Mouse (Mus musculus) heart, embryonic 10.5 days (tissue): ENCODE measurements at regions not wholly inside any gene's neighbourhood (a gene's known extent, or its start where the extent isn't known, plus 50 kb on each side); places are given as distances from the start of the nearest gene placed in this dataset.
A peak's percentile ranks its signal among the peaks of the same experiment; 100 is the strongest.

Experiments
- DNase-seq: peaks from one replicate; pipeline ENCODE4 v3.0.0-alpha.2; 2017; ENCODE audit warnings: low spot score
- H3K27ac ChIP-seq: fragments of 300-500 bp; sonication (generic); 2 replicates; pipeline ENCODE4 v1.5.1; 2016; ENCODE audit warnings: mild to moderate bottlenecking
- H3K27me3 ChIP-seq: fragments of 300-500 bp; sonication (generic); 2 replicates; pipeline ENCODE4 v1.6.1; 2016; ENCODE audit warnings: mild to moderate bottlenecking; ENCODE audit not compliant: poor library complexity, insufficient read depth, severe bottlenecking
- H3K36me3 ChIP-seq: fragments of 300-500 bp; sonication (generic); 2 replicates; pipeline ENCODE4 v1.6.1; 2016; ENCODE audit warnings: mild to moderate bottlenecking, moderate library complexity
- H3K4me1 ChIP-seq: fragments of 300-500 bp; sonication (generic); 2 replicates; pipeline ENCODE4 v1.6.1; 2016; ENCODE audit warnings: mild to moderate bottlenecking
- H3K4me3 ChIP-seq: fragments of 300-500 bp; sonication (generic); 2 replicates; pipeline ENCODE4 v1.5.1; 2016; ENCODE audit warnings: mild to moderate bottlenecking, moderate library complexity
- H3K9me3 ChIP-seq: fragments of 300-500 bp; sonication (generic); 2 replicates; pipeline ENCODE4 v1.6.1; 2016; ENCODE audit warnings: mild to moderate bottlenecking, moderate library complexity
- WGBS: fragments of 180-500 bp; shearing (Covaris S2); methylation state at CpG from one replicate; pipeline ENCODE4 v1.1.7; 2016; 5-methylcytosine and 5-hydroxymethylcytosine counted together

GRCm38 (mm10) chr1:35823496-35823895 is 244.7 kb upstream of the Hs6st1 start:
- peak; percentile 41 for DNase-seq
- Histone ChIP-seq H3K4me3 (no peak overlapping the region), H3K4me1 (peaks cover 27% of the 10 kb centered on the region), H3K27ac (no peak overlapping the region), H3K36me3 (no peaks in the 10 kb centered on the region), H3K27me3 (no peaks in the 10 kb centered on the region), H3K9me3 (no peaks in the 10 kb centered on the region)
- WGBS, result 54% methylated on average over 4 of the region's 4 CpGs

DNA sequence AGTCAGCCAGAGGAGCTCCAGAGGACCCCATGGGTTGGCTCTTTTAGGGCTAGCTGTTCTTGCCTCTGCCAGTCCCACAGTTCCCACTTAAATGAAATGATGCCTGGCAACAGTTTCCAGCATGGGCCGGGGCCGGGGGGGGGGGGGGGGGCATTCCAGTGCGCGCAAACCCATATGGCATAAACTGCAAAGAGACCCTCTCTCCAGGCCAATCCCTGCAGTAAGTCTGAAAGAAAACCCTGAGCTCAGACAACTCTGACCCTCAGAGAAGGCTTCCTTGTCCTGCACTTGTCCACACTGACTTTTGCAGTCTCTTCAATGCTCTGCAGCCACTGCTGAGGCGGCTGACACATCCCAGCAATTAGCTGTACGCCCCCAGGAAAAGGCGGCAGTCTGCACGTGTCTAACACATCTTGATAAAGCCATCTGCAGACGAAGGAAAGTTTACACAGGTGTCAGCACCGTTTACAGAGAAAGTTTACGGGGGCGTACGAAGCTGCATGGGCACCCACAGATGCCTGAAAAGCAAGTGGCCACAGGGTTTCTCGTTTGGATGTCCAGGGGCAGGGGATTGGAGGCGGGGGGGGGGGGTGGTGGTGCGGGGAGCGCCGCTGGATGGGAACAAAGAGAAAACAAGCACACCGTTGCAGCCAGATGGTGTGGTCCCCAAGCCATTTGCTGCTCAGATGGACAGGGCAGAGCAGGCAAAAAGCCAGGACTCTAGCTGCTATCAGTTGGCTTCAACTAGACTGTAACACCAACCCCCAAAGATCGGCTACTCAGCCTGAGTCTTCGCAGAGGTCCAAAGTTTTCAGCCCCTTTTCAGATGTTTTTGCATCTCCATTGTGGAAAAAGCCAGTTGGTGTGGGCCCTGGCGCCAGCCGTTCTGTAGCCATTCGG is 244.0 kb upstream of the Hs6st1 start:
- no peaks in the 10 kb centered on the region for H3K36me3 ChIP-seq
- no peaks in the 10 kb centered on the region for H3K9me3 ChIP-seq
- WGBS, result 42% methylated on average over 24 of the region's 24 CpGs
- H3K4me3 ChIP-seq, result no peak overlapping the region
- peaks cover 27% of the 10 kb centered on the region for H3K4me1 ChIP-seq
- H3K27ac ChIP-seq, result no peak overlapping the region
- DNase-seq, result peak; percentile 74
- H3K27me3 ChIP-seq, result no peaks in the 10 kb centered on the region

- Histone ChIP-seq H3K27ac (no peak overlapping the region), H3K4me3 (no peak overlapping the region), H3K36me3 (no peaks in the 10 kb centered on the region), H3K4me1 (peaks cover 27% of the 10 kb centered on the region), H3K9me3 (no peaks in the 10 kb centered on the region), H3K27me3 (no peaks in the 10 kb centered on the region)
- WGBS, result 65% methylated on average over 10 of the region's 10 CpGs
- peak; percentile 71 for DNase-seq
Measured at GRCm38 (mm10) chr1:35825531-35825966, 242.7 kb upstream of the Hs6st1 start.

DNA sequence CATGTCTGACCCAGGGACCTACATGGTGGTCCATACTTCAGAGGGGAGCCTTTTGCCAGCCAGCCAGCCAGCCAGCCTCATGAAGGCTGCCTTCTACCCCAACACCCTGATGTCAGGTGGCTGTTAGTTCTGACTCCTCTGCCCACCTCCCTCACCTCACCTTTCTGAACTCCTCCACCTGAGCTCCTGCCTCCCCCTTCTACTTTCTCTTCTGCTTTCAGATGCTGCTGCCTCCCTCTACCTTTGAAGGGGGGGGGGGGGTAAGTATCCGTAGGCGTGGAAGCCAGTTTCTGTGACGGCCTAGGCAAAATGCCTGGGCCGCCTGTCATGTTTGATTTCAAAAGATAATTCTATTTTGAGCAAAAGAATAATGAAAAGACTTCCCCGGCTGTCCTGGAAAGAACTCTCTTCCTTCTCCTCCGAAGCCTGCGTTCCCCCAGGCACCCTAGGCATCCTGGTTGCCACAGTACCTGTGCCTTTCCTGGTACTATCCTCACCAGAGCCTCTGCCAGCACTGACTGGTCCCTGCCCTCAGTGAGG is 241.6 kb upstream of the Hs6st1 start:
- no peaks in the 10 kb centered on the region for H3K36me3 ChIP-seq
- WGBS, result 87% methylated on average over 7 of the region's 7 CpGs
- peaks cover 27% of the 10 kb centered on the region for H3K4me1 ChIP-seq
- no peak overlapping the region for H3K4me3 ChIP-seq
- no peaks in the 10 kb centered on the region for H3K27me3 ChIP-seq
- H3K27ac ChIP-seq, result no peak overlapping the region
- no peaks in the 10 kb centered on the region for H3K9me3 ChIP-seq
- DNase-seq, result no peak

GRCm38 (mm10) chr1:35827471-35827870 is 240.7 kb upstream of the Hs6st1 start:
- peak; percentile 67 for DNase-seq
- Histone ChIP-seq H3K27me3 (no peaks in the 10 kb centered on the region), H3K4me3 (no peak overlapping the region), H3K4me1 (peaks cover 23% of the 10 kb centered on the region), H3K9me3 (no peaks in the 10 kb centered on the region), H3K27ac (no peak overlapping the region), H3K36me3 (no peaks in the 10 kb centered on the region)
- WGBS, result 75% methylated on average over 3 of the region's 3 CpGs

DNA sequence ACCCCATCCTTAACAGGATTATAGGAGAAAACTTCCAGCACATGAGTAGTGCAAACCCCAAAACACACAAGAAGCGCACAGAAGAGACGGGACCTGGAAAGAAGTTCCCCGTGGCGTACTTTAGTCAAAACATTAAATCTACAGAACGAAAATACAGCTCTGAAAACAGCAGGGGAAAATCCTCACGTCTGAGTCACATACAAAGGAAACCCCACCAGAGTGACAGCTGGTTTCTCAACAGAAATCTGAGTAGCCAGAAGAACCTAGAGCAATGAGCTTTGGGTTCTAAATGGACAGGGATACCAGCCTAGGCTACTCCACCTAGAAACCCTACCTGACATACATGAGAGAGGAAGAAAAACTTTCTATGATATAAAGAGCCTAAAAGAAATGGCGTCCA is 234.0 kb upstream of the Hs6st1 start:
- 84% methylated on average over 7 of the region's 7 CpGs for WGBS
- Histone ChIP-seq H3K4me1 (no peaks in the 10 kb centered on the region), H3K4me3 (no peak overlapping the region), H3K27ac (no peak overlapping the region), H3K9me3 (no peaks in the 10 kb centered on the region), H3K27me3 (no peaks in the 10 kb centered on the region), H3K36me3 (no peaks in the 10 kb centered on the region)
- no peak for DNase-seq

GRCm38 (mm10) chr1:35836552-35836951 is 231.6 kb upstream of the Hs6st1 start:
- Histone ChIP-seq H3K4me3 (no peak overlapping the region), H3K27me3 (no peaks in the 10 kb centered on the region), H3K27ac (no peak overlapping the region), H3K9me3 (no peaks in the 10 kb centered on the region), H3K36me3 (no peaks in the 10 kb centered on the region), H3K4me1 (no peaks in the 10 kb centered on the region)
- 82% methylated on average over 5 of the region's 5 CpGs for WGBS
- DNase-seq, result no peak

GRCm38 (mm10) chr1:35838625-35839024 is 229.6 kb upstream of the Hs6st1 start:
- Histone ChIP-seq H3K4me1 (no peaks in the 10 kb centered on the region), H3K27ac (no peak overlapping the region), H3K36me3 (no peaks in the 10 kb centered on the region), H3K4me3 (no peak overlapping the region), H3K9me3 (no peaks in the 10 kb centered on the region), H3K27me3 (no peaks in the 10 kb centered on the region)
- 93% methylated on average over 3 of the region's 3 CpGs for WGBS
- peak; percentile 51 for DNase-seq

GRCm38 (mm10) chr1:35839446-35839845 is 228.8 kb upstream of the Hs6st1 start:
- H3K36me3 ChIP-seq, result no peaks in the 10 kb centered on the region
- H3K4me3 ChIP-seq, result no peak overlapping the region
- H3K27ac ChIP-seq, result no peak overlapping the region
- H3K27me3 ChIP-seq, result no peaks in the 10 kb centered on the region
- no peaks in the 10 kb centered on the region for H3K9me3 ChIP-seq
- 69% methylated on average over 6 of the region's 6 CpGs for WGBS
- H3K4me1 ChIP-seq, result no peaks in the 10 kb centered on the region
- DNase-seq, result peak; percentile 73

DNA sequence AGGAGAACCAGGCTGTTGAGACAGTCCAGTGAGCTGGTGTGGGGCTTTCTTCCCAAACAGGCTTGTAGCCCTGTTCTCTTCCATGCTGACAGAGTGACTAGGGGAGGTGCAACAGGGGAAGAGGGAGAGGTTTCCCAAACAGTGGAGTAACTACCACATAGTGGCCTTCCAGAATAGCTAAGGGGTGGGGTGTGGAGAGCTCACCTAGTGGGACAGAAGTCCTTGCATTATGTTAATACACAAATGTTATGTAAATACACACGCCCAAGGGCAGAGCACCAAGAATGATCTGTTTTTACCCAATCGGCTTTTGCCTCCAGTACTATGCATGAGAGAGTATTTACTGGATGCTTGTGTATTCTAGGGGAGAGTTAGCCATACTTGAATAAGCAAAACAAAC is 226.6 kb upstream of the Hs6st1 start:
- 79% methylated on average over 2 of the region's 2 CpGs for WGBS
- no peaks in the 10 kb centered on the region for H3K9me3 ChIP-seq
- peaks cover 3% of the 10 kb centered on the region; the same call in 1 of the 2 replicates for H3K4me1 ChIP-seq
- no peak overlapping the region for H3K27ac ChIP-seq
- H3K36me3 ChIP-seq, result no peaks in the 10 kb centered on the region
- no peaks in the 10 kb centered on the region for H3K27me3 ChIP-seq
- H3K4me3 ChIP-seq, result no peak overlapping the region
- DNase-seq, result peak; percentile 16

DNA sequence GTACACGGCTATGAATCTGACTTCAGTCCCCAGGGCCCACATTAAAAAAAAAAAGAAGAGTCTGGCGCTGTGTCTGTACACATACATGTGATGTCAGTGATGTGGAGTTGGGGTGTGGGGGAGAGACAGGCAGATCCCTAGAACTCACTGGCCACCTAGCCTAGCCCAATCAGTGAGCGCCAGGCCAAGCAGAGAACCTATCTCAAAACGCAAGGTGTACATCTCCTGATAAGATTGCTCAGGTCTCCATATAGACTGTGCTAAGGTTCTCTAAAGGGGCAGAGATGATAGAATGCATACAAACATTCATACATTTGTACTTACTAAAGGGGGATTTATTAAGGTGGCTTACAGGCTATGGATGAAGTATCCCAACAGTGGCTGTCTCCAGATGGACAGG is 225.5 kb upstream of the Hs6st1 start:
- H3K36me3 ChIP-seq, result no peaks in the 10 kb centered on the region
- peak; percentile 17 for DNase-seq
- H3K27ac ChIP-seq, result no peak overlapping the region
- no peak overlapping the region for H3K4me3 ChIP-seq
- H3K9me3 ChIP-seq, result no peaks in the 10 kb centered on the region
- 84% methylated on average over 4 of the region's 4 CpGs for WGBS
- H3K27me3 ChIP-seq, result no peaks in the 10 kb centered on the region
- peaks cover 6% of the 10 kb centered on the region; the same call in 1 of the 2 replicates for H3K4me1 ChIP-seq

DNA sequence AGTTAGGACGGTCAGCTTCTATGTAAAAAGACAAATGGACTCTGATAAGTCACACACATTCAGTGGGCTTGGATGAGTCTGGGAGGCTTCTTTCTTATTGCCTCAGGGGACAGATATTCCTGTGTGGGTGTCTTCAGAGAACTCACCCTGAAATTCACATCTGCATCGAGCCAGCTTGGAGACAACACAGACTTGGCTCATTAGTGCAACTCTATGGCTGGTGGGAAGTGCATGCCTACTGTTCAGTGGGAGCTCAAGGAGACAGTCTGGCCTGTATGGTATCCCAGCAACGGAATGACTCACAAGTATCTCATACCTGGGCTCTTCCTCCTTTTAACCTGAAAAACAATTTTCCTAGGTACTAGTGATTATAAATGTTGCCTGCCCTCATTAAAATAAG is 224.6 kb upstream of the Hs6st1 start:
- WGBS, result 87% methylated on average over 3 of the region's 3 CpGs
- Histone ChIP-seq H3K27ac (no peak overlapping the region), H3K36me3 (no peaks in the 10 kb centered on the region), H3K4me1 (peaks cover 6% of the 10 kb centered on the region; the same call in 1 of the 2 replicates), H3K4me3 (no peak overlapping the region), H3K27me3 (no peaks in the 10 kb centered on the region), H3K9me3 (no peaks in the 10 kb centered on the region)
- peak; percentile 14 for DNase-seq

- peaks cover 11% of the 10 kb centered on the region for H3K4me1 ChIP-seq
- H3K27ac ChIP-seq, result no peak overlapping the region
- H3K4me3 ChIP-seq, result no peak overlapping the region
- no peaks in the 10 kb centered on the region for H3K36me3 ChIP-seq
- no peaks in the 10 kb centered on the region for H3K27me3 ChIP-seq
- peak; percentile 69 for DNase-seq
- H3K9me3 ChIP-seq, result no peaks in the 10 kb centered on the region
- WGBS, result 58% methylated on average over 11 of the region's 11 CpGs
Measured at GRCm38 (mm10) chr1:35846224-35846936, 221.8 kb upstream of the Hs6st1 start.
